Mouse (Mus musculus): ENCODE data around the gene Scgb1b30.

DNA sequence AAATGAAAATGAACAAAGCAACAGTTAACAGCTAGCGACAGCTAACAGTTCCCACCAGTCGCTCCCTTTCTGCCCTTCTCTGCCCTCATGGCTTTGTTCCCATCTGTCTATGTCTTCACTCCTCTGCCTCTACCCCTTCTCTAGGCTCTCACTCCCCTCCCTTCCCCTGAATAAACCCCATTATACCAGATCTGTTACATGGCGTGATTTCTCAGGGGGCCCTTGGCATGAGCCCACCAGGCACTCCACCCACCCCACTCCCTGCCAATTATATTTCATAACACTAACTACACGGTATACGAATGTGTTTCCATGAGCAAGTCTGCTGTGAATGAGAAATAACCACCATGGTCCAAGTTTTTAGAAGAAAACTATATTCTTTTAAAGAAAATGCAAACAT lies 14.0 kb downstream of the Scgb1b30 start:
- TF ChIP-seq CTCF (conservative IDR thresholded peaks at IDR 0.05; ENCODE audit: insufficient read depth, insufficient read length, low read depth, low read length): no peak
- no peak for TF ChIP-seq POLR2A (IDR thresholded peaks at IDR 0.05; ENCODE audit: low read depth, low read length)

All from kidney, adult 2 months (tissue).